ENCODE assay signal across 12 mouse cellular contexts in genomic region chr1:45824441-45824840, GRCm38 (mm10). TPM values are rescaled to one million over a fixed set of nuclear protein-coding genes. Genes with fewer than 3 reads are reported as not detected.
DNase-seq lines count a peak whose midpoint lies in the region; ATAC-seq and TF ChIP-seq lines count a peak whose summit lies in the region.
"Had no signal": no experiment of that assay in that cellular context is flagged by ENCODE, and none has a peak within 500 bp of the region (broad histone marks: within the 10 kb centered on the region; RNA-seq: fewer than 3 reads in every experiment).

No protein-coding gene starts in this region.

- TF ChIP-seq CTCF in intestine, postnatal 0 days (IDR thresholded peaks at IDR 0.05; ENCODE audit: low read depth): no peak

- WGBS in intestine, embryonic 15.5 days: 71% methylated on average over 1 of the region's 1 CpGs
- WGBS in intestine, postnatal 0 days: 70% methylated on average over 1 of the region's 1 CpGs
- 81% methylated on average over 1 of the region's 1 CpGs for WGBS in midbrain, embryonic 16.5 days
- 78% methylated on average over 1 of the region's 1 CpGs for WGBS in midbrain, embryonic 10.5 days
- WGBS in liver, embryonic 16.5 days (ENCODE audit: insufficient replicate concordance): 36% methylated on average over 1 of the region's 1 CpGs

- H3K27ac ChIP-seq in intestine, embryonic 15.5 days: no peak overlapping the region
- no peak overlapping the region for H3K27ac ChIP-seq in intestine, postnatal 0 days (ENCODE audit: low read depth, low read length)
- no peak overlapping the region for H3K27ac ChIP-seq in midbrain, embryonic 16.5 days (ENCODE audit: low read length)
- no peak overlapping the region for H3K27ac ChIP-seq in midbrain, embryonic 10.5 days (replicated peaks)
- no peak overlapping the region for H3K27ac ChIP-seq in liver, embryonic 16.5 days (ENCODE audit: low read length)
- H3K27ac ChIP-seq: forebrain, embryonic 13.5 days; heart, embryonic 10.5 days; hindbrain, embryonic 15.5 days; limb, embryonic 12.5 days had no signal

- no peak overlapping the region for H3K9ac ChIP-seq in intestine, embryonic 15.5 days
- H3K9ac ChIP-seq in intestine, postnatal 0 days (ENCODE audit: low read depth, low read length): no peak overlapping the region
- no peak overlapping the region for H3K9ac ChIP-seq in midbrain, embryonic 16.5 days (ENCODE audit: low read depth, low read length)
- H3K9ac ChIP-seq in liver, embryonic 16.5 days (ENCODE audit: low read depth, low read length): no peak overlapping the region
- H3K9ac ChIP-seq: forebrain, embryonic 13.5 days; hindbrain, embryonic 15.5 days; limb, embryonic 12.5 days had no signal

- H3K36me3 ChIP-seq in intestine, embryonic 15.5 days: peaks cover 10% of the 10 kb centered on the region
- H3K36me3 ChIP-seq in intestine, postnatal 0 days (ENCODE audit: control insufficient read depth, insufficient read depth): peaks cover 16% of the 10 kb centered on the region
- peaks cover 19% of the 10 kb centered on the region for H3K36me3 ChIP-seq in midbrain, embryonic 16.5 days (ENCODE audit: control insufficient read depth, insufficient read depth, low read length)
- peaks cover 57% of the 10 kb centered on the region for H3K36me3 ChIP-seq in midbrain, embryonic 10.5 days
- H3K36me3 ChIP-seq in liver, embryonic 16.5 days (ENCODE audit: control insufficient read depth, insufficient read depth): peaks cover 11% of the 10 kb centered on the region

- H3K4me2 ChIP-seq in intestine, embryonic 15.5 days (replicated peaks): no peak overlapping the region
- no peak overlapping the region for H3K4me2 ChIP-seq in intestine, postnatal 0 days (replicated peaks; ENCODE audit: low read depth)
- no peak overlapping the region for H3K4me2 ChIP-seq in midbrain, embryonic 16.5 days (ENCODE audit: low read length)
- H3K4me2 ChIP-seq in liver, embryonic 16.5 days (ENCODE audit: low read depth, low read length): no peak overlapping the region
- H3K4me2 ChIP-seq: forebrain, embryonic 13.5 days; hindbrain, embryonic 15.5 days; limb, embryonic 12.5 days had no signal

- H3K4me1 ChIP-seq in intestine, embryonic 15.5 days (replicated peaks): no peaks in the 10 kb centered on the region
- H3K4me1 ChIP-seq in intestine, postnatal 0 days (replicated peaks; ENCODE audit: control insufficient read depth, insufficient read depth, low read length): no peaks in the 10 kb centered on the region
- no peaks in the 10 kb centered on the region for H3K4me1 ChIP-seq in midbrain, embryonic 16.5 days (ENCODE audit: control insufficient read depth, insufficient read depth, low read length)
- no peaks in the 10 kb centered on the region for H3K4me1 ChIP-seq in midbrain, embryonic 10.5 days
- no peaks in the 10 kb centered on the region for H3K4me1 ChIP-seq in liver, embryonic 16.5 days (ENCODE audit: control insufficient read depth, low read depth, low read length)
- H3K4me1 ChIP-seq: forebrain, embryonic 13.5 days; heart, embryonic 10.5 days; hindbrain, embryonic 15.5 days; limb, embryonic 12.5 days had no signal

- DNase-seq in midbrain, embryonic 10.5 days (ENCODE audit: low spot score): no peak
- DNase-seq in c-Kit-positive CD71-positive TER-119-positive erythroid progenitor cells, embryonic 14.5 days (ENCODE audit: low spot score): peak; percentile 10
- no peak for DNase-seq in layer of hippocampus, adult 8-10 months (ENCODE audit: low spot score in 2 of 2)
- DNase-seq in ovary, postnatal 36 days (ENCODE audit: low spot score): no peak

- no peak overlapping the region for H3K4me3 ChIP-seq in intestine, embryonic 15.5 days (replicated peaks)
- no peak overlapping the region for H3K4me3 ChIP-seq in intestine, postnatal 0 days (ENCODE audit: low read depth, low read length)
- H3K4me3 ChIP-seq in midbrain, embryonic 16.5 days (ENCODE audit: low read depth, low read length): no peak overlapping the region
- no peak overlapping the region for H3K4me3 ChIP-seq in midbrain, embryonic 10.5 days
- H3K4me3 ChIP-seq in liver, embryonic 16.5 days (ENCODE audit: low read depth, low read length): no peak overlapping the region
- H3K4me3 ChIP-seq: forebrain, embryonic 13.5 days; heart, embryonic 10.5 days; hindbrain, embryonic 15.5 days; limb, embryonic 12.5 days had no signal

- H3K9me3 ChIP-seq in intestine, embryonic 15.5 days: no peaks in the 10 kb centered on the region
- H3K9me3 ChIP-seq in intestine, postnatal 0 days (ENCODE audit: control insufficient read depth): no peaks in the 10 kb centered on the region
- no peaks in the 10 kb centered on the region for H3K9me3 ChIP-seq in midbrain, embryonic 16.5 days (replicated peaks; ENCODE audit: control insufficient read depth, low read length, poor library complexity, severe bottlenecking)
- no peaks in the 10 kb centered on the region for H3K9me3 ChIP-seq in midbrain, embryonic 10.5 days (replicated peaks)
- no peaks in the 10 kb centered on the region for H3K9me3 ChIP-seq in liver, embryonic 16.5 days (replicated peaks; ENCODE audit: control insufficient read depth, low read length)
- H3K9me3 ChIP-seq: forebrain, embryonic 13.5 days; heart, embryonic 10.5 days; hindbrain, embryonic 15.5 days; limb, embryonic 12.5 days had no signal

- H3K27me3 ChIP-seq in intestine, embryonic 15.5 days (replicated peaks): no peaks in the 10 kb centered on the region
- H3K27me3 ChIP-seq in intestine, postnatal 0 days (replicated peaks; ENCODE audit: control insufficient read depth, insufficient read depth, low read length): no peaks in the 10 kb centered on the region
- no peaks in the 10 kb centered on the region for H3K27me3 ChIP-seq in midbrain, embryonic 16.5 days (ENCODE audit: control insufficient read depth, insufficient read depth, low read depth, low read length)
- no peaks in the 10 kb centered on the region for H3K27me3 ChIP-seq in midbrain, embryonic 10.5 days (ENCODE audit: low read depth, poor library complexity, severe bottlenecking)
- H3K27me3 ChIP-seq in liver, embryonic 16.5 days (ENCODE audit: control insufficient read depth, insufficient read depth, low read depth, low read length): no peaks in the 10 kb centered on the region
- H3K27me3 ChIP-seq: forebrain, embryonic 13.5 days; hindbrain, embryonic 15.5 days; limb, embryonic 12.5 days had no signal

- ATAC-seq in intestine, embryonic 15.5 days: 0 out of 2 replicates have a peak, but pooled peaks have one; percentile 31
- ATAC-seq in intestine, postnatal 0 days: no peak
- peak; percentile 8; the same call in 1 of the 2 replicates for ATAC-seq in midbrain, embryonic 16.5 days
- peak; percentile 39; the same call in 1 of the 2 replicates for ATAC-seq in liver, embryonic 16.5 days (ENCODE audit: low read depth)

RNA-seq across cellular contexts. Expression of gene Wdr75, which starts 29.5 kb away (rescaled TPM):
- 60.8 and 69.4 TPM in 2 replicates for polyA plus RNA-seq in intestine, embryonic 15.5 days (2015; fragmentation: Nextera tagmentation; extraction: Ambion mirVana)
- 24.3 and 25.3 TPM in 2 replicates for polyA plus RNA-seq in intestine, postnatal 0 days (2015; fragmentation: Nextera tagmentation; extraction: Ambion mirVana)
- 46.8 and 54.3 TPM in 2 replicates for polyA plus RNA-seq in midbrain, embryonic 16.5 days (2015; fragmentation: Nextera tagmentation; extraction: Ambion mirVana)
- polyA plus RNA-seq in midbrain, embryonic 10.5 days (2016; fragmentation: Nextera tagmentation; extraction: Ambion mirVana): 85.3 and 91.4 TPM in 2 replicates
- 22.0 and 25.9 TPM in 2 replicates for polyA plus RNA-seq in liver, embryonic 16.5 days (2015; fragmentation: Nextera tagmentation; extraction: Ambion mirVana)
- total RNA-seq in layer of hippocampus, adult 8-10 months (2022): 10 to 100 TPM; 36.9 to 50.4 (median 42.3) TPM
